Mouse (Mus musculus) C2C12 (cell line): Measurements from ENCODE around the gene Cryl1.

Experiments used
- CEBPB ChIP-seq: IDR thresholded peaks from one replicate; pipeline ENCODE4 v1.6.1; 2011; ENCODE audit warnings: low read depth, mild to moderate bottlenecking, control low read depth, moderate library complexity
- CTCF ChIP-seq: IDR thresholded peaks from one replicate; pipeline ENCODE4 v1.5.1; 2011; ENCODE audit not compliant: control insufficient read depth, insufficient read depth, insufficient read length
- MYOD1 ChIP-seq: IDR thresholded peaks from one replicate; pipeline ENCODE4 v1.6.1; 2011; ENCODE audit warnings: low read depth; ENCODE audit not compliant: control insufficient read depth, insufficient read length
- USF1 ChIP-seq: IDR thresholded peaks from one replicate; pipeline ENCODE4 v1.6.1; 2011; ENCODE audit warnings: low read depth, mild to moderate bottlenecking, control low read depth, moderate library complexity

DNA sequence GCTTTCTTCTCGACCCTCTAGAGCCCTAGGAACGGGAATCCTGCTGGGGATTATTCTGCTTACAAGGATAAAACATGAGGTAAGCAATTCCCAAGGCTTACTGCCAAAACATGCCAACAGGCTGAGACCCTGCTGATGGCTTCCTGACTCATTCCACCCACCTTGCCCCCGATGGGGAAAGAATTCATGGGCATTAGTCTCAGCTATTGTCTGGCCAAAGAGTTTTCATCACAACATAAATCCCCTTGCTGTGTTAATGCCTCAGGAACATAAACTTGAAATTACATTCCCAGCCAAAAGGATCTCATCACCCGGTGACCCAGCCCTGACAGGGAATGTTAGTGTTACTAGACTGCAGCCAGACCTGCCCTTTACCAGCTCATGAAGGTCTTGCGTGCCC, 100.7 kb downstream of the Cryl1 start:
- no peak for TF ChIP-seq CTCF
- TF ChIP-seq USF1: no peak
- TF ChIP-seq MYOD1: peak; percentile 14
- TF ChIP-seq CEBPB: no peak
